Mouse (Mus musculus): ENCODE results near the gene Ugcg.

Ugcg gene

GRCm38 (mm10) chr4:59188802-59189545 lies at the start of gene Ugcg:
Gene Ugcg (plus strand): TSS chr4:59189257.
- DNase-seq (ENCODE audit: low spot score in 2 of 2): peak; percentile 64 to 70

DNA sequence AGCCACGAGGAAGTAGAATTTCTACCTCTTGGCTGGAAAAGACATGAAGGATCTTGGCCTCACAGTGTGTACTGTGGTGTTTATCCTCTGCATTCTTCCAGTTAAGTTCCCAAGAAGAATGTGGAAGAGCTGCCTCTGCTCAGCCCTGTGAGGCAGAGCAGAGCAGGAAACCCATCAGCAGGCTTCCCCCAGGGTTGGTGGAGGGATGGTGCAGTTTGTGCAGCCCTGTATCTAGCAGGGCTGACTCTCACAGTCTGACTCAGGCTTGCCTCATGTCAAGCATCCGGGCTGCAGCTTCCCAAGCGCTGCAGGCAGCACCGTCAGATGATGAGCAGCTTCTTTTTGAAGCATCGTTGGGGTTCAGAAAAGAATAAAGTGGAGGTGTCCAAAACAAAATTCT lies 40.0 kb upstream of the Ugcg start:
- no peak for DNase-seq (ENCODE audit: low spot score in 2 of 2)

- DNase-seq (ENCODE audit: low spot score in 2 of 2): no peak
Measured at GRCm38 (mm10) chr4:59150907-59151306, 38.1 kb upstream of the Ugcg start.

GRCm38 (mm10) chr4:59151953-59152352 lies 37.1 kb upstream of the Ugcg start:
- no peak for DNase-seq (ENCODE audit: low spot score in 2 of 2)

GRCm38 (mm10) chr4:59156897-59157592 lies 32.0 kb upstream of the Ugcg start:
- no peak for DNase-seq (ENCODE audit: low spot score in 2 of 2)

GRCm38 (mm10) chr4:59157654-59158053 lies 31.4 kb upstream of the Ugcg start:
- no peak for DNase-seq (ENCODE audit: low spot score in 2 of 2)

GRCm38 (mm10) chr4:59160289-59160688 lies 28.8 kb upstream of the Ugcg start:
- DNase-seq (ENCODE audit: low spot score in 2 of 2): no peak

DNA sequence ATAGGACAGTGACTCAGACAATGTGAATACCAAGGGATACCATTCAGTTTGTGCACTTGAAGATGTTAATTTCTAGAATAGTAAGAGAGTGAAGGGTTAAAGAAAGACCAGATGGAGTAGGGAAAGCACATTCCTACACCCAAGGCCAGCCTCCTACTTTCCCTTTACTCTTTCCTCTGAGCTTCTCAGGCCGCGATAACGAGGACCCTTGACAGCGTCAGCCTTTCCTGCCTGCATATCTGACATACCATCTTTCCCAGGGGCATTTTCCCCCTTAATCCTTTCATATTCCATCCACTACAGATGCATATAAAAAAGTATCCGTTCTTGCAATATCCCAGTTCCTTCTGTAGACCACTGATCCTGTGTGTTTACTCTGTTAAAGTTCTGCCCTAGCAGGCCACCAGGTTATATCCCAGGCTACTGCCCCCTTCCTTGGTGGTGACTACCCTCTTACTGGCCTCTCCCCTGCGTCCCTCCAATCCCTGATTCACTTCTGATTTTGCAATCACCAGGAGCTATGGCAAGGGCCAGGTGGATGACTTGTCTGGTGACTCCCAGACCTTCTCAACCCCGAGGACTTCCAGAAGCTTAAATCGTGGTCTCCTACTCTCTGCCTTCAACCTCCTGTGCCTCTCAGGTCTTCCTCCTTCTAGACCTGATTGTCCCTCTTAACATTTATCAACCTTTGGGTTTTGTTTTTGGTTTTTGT lies 27.9 kb upstream of the Ugcg start:
- DNase-seq (ENCODE audit: low spot score in 2 of 2): no peak

DNA sequence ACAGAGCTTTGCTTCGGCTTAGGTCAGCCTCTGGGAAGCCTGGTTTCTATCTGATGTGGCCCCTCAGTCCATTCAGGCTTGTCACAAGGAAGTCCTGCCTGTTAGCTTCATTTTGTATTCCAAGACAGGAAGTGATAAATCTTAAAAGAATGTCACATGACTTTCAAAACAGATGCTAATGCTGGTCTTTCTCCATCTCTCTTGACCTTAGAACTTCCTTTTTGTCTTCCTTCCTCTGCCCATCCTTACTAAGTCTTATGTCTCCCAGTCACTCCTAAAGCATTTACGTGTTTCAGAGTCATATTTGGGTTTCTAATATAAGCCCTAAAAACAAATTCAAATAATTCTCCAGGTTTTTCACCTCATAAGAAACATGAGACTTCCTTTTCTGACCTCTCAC lies 25.0 kb upstream of the Ugcg start:
- DNase-seq (ENCODE audit: low spot score in 2 of 2): no peak

GRCm38 (mm10) chr4:59167251-59167847 lies 21.7 kb upstream of the Ugcg start:
- DNase-seq (ENCODE audit: low spot score in 2 of 2): no peak

DNA sequence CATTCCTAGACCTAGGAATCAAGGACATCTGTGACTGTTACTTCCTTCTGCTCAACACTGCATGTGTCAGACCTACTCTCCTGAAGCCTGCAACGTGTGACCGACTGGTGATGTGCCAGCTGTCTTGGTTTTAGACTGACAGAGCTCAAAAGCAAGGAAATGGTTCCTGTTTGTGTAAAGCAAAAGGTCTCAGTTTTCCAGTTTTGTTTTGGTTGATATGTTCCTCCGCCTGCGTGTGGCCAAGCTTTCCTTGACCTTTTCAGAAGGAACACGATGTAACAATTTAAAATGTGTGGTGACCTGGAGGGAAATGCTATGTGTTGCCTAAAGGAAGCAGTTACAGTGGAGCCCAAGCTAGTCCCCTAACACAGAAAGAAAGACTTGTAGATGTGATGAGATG lies 19.1 kb upstream of the Ugcg start:
- no peak for DNase-seq (ENCODE audit: low spot score in 2 of 2)

DNA sequence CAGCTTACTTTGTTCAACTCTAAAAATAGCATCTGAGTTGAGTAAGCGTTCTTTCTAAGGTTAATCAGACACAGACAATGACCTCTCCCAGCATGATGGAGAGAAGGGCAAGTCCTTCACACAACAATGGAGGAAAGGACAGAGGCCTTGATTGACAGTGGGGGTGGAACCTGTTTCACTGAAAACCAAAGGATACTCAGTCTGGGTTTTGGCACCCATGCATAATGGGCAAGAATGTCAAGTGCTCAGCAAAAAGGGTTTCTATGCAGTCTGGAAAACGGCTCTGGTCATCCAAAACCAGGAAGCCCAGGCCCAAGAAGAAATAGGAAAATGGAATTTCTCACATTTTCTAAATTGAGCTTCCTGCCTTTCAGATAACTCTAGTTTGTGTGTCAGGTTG lies 16.4 kb upstream of the Ugcg start:
- DNase-seq (ENCODE audit: low spot score in 2 of 2): no peak

DNA sequence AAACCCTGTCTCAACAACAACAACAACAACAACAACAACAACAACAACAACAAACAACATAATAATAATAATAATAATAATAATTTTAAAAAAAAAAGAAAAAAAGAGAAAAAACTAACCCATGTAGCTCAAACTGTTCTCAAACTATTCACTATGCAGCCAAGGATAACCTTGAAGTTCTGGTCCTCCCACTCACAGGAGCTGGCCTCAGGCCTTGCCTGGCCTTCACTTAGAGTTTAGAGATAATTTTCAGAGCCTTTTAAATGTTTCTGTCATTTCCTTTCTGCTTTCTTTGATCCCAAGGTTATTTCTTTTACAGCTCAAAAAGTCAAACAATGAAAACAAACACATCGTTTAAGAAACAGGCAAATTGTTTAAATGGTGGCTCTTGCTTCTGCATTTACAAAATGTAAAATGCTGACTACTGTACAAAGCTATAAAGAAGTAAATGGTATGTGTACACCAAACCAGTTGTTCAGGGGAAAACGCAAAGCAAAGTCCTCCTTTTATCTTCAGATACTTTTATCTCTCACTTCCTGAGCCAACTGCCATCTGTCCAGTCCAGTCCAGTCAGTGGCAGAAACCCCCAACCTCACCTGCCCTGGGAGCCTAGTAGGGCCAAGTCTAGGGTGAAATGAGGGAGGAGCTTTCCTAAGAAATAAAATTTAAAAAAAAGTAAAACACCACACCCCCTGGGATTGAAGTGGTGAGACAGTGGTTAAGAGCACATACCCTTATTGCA lies 15.7 kb upstream of the Ugcg start:
- DNase-seq (ENCODE audit: low spot score in 2 of 2): no peak

GRCm38 (mm10) chr4:59175003-59175402 lies 14.1 kb upstream of the Ugcg start:
- no peak for DNase-seq (ENCODE audit: low spot score in 2 of 2)

- no peak for DNase-seq (ENCODE audit: low spot score in 2 of 2)
Measured at GRCm38 (mm10) chr4:59175929-59176328, 13.1 kb upstream of the Ugcg start.

DNA sequence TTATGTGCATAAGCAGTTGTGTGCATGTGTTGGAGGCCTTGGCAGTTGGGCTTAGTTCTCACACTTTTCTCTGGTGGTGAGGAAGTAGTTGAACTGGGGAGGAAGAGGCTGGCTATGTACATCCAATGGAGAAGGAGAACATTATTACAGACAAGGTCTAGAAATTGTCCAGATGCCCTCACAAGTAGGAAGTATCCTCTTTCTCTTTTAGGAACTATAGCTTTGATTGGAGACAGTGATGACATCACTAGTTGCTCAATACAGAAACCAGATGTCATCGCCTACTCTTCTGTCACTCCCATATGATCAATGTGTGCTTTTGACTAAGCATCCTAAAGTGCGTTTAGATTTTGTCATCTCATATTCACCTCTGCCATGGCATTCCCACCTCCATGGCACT lies 11.5 kb upstream of the Ugcg start:
- no peak for DNase-seq (ENCODE audit: low spot score in 2 of 2)

DNA sequence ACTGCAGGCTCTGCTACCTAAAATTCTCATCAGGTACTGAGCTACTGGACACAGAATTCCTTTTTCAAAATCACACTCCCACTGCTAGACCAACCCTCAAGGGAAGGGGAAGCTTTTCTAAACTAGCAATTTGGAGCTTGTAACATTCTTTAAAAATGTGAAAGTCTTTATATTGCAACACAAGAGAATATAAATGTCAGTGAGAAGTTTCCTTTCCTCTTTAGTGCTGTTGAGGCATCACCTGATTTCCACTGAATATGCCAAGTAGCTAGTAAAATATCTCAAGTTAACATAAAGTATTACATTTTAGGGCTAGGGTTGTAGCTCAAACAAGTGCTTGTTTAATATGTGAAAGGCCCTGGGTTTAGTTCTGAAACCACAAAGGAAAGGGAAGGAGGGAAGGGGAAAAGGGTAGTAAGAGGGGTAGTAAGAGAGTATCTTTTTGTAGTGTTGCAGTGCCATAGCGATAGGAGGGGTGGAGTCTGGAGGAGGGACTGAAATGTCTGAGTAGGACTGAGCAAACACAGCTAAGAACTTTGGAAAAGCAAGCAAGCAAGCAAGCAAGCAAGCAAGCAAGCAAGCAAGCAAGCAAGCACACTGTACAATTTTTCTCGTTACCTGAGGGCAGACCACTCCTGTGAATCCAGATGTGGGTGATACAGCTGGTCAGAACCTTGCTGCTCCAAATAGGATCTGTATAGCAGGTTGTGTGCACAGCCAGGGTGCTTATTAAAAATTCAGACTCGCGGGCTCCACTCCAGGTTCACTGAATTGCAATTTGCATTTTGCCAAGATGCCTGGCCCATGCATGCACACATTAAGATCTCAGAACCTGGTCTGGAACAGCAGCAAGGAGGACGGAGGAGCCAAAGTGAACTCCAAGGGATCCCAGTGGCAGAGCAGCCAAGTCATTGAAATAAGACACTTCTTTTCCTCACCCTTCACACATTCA lies 7.5 kb upstream of the Ugcg start:
- no peak for DNase-seq (ENCODE audit: low spot score in 2 of 2)

DNA sequence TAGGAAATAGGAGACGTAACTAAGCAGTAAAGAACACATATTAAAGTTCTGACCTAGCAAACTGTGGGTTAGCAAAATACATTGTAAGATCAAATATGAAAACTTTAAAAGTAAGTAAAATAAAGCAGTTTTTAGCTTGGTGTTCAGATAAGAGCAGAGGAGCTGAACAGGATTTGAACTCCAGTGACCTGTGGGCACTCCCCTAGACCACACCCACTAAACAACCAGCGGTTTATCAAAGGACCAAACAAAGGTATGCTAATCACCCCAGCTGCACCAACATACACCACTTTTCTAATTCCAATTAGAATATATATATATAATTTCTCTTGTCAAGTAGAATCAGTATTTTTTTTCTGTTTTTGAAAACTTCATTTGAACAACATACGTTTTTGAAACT lies 3.4 kb upstream of the Ugcg start:
- no peak for DNase-seq (ENCODE audit: low spot score in 2 of 2)

DNA sequence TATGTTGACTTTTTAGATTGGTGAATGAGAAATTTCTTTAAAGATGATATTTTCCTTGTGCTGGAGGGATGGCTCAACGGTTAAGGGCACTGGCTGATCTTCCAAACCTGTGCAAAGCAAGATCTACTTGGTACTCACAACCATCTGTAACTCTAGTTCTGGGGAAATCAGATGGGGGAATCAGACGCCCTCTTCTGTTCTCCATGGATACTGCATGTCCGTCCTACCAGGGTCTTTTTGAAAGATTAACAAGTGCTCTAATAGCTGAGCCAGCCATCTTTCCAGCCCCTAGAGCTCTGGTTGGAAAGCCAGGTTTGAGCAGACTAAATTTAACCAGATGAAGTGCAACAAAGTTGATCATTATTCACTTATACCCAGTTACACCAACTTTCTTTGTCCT lies 1.8 kb upstream of the Ugcg start:
- no peak for DNase-seq (ENCODE audit: low spot score in 2 of 2)

- no peak for DNase-seq (ENCODE audit: low spot score in 2 of 2)
Measured at GRCm38 (mm10) chr4:59188474-59188801, 619 bp upstream of the Ugcg start.
